Mouse (Mus musculus): ENCODE results near the gene Cdc6. TPM values are rescaled to one million over a fixed set of nuclear protein-coding genes. Genes with fewer than 3 reads are reported as not detected.

Cdc6 gene
- polyA plus RNA-seq, 1 experiment from 2014 or later = 12.3 TPM

GRCm38 (mm10) chr11:98869906-98870305 is 37.7 kb upstream of the Cdc6 start:
- Histone ChIP-seq H3K27ac (no peak overlapping the region), H3K4me3 (replicated peaks; ENCODE audit: low read depth, low read length) (no peak overlapping the region), H3K9me3 (replicated peaks; ENCODE audit: low read length) (no peaks in the 10 kb centered on the region), H3K27me3 (ENCODE audit: insufficient read depth, low read length) (no peaks in the 10 kb centered on the region), H3K4me1 (replicated peaks; ENCODE audit: insufficient read depth, low read length) (no peaks in the 10 kb centered on the region), H3K36me3 (ENCODE audit: insufficient read depth, low read length) (peaks cover 22% of the 10 kb centered on the region; the same call in 1 of the 2 replicates), H3K9ac (ENCODE audit: low read depth, low read length) (no peak overlapping the region), H3K4me2 (ENCODE audit: low read length) (no peak overlapping the region)
- DNase-seq (ENCODE audit: low spot score) (no peak), ATAC-seq (replicated peaks; ENCODE audit: low FRiP score, low read depth) (no peak)
- no peak for TF ChIP-seq CTCF (IDR thresholded peaks at IDR 0.05; ENCODE audit: low read depth)
- 86% methylated on average over 8 of the region's 8 CpGs for WGBS

GRCm38 (mm10) chr11:98870791-98871190 is 36.8 kb upstream of the Cdc6 start:
- Histone ChIP-seq H3K9ac (ENCODE audit: low read depth, low read length) (no peak overlapping the region), H3K36me3 (ENCODE audit: insufficient read depth, low read length) (peaks cover 22% of the 10 kb centered on the region; the same call in 1 of the 2 replicates), H3K9me3 (replicated peaks; ENCODE audit: low read length) (no peaks in the 10 kb centered on the region), H3K4me3 (replicated peaks; ENCODE audit: low read depth, low read length) (no peak overlapping the region), H3K4me1 (replicated peaks; ENCODE audit: insufficient read depth, low read length) (no peaks in the 10 kb centered on the region), H3K27ac (no peak overlapping the region), H3K4me2 (ENCODE audit: low read length) (no peak overlapping the region), H3K27me3 (ENCODE audit: insufficient read depth, low read length) (no peaks in the 10 kb centered on the region)
- no peak for ATAC-seq (replicated peaks; ENCODE audit: low FRiP score, low read depth)
- WGBS = 74% methylated on average over 5 of the region's 5 CpGs
- no peak for TF ChIP-seq CTCF (IDR thresholded peaks at IDR 0.05; ENCODE audit: low read depth)
- DNase-seq (ENCODE audit: low spot score) = no peak

GRCm38 (mm10) chr11:98871416-98871815 is 36.2 kb upstream of the Cdc6 start:
- WGBS = 77% methylated on average over 4 of the region's 4 CpGs
- TF ChIP-seq CTCF (IDR thresholded peaks at IDR 0.05; ENCODE audit: low read depth) = no peak
- H3K4me1 ChIP-seq (replicated peaks; ENCODE audit: insufficient read depth, low read length) = no peaks in the 10 kb centered on the region
- ATAC-seq (replicated peaks; ENCODE audit: low FRiP score, low read depth) (no peak), DNase-seq (ENCODE audit: low spot score) (no peak)
- no peak overlapping the region for H3K27ac ChIP-seq
- no peak overlapping the region for H3K4me2 ChIP-seq (ENCODE audit: low read length)
- H3K27me3 ChIP-seq (ENCODE audit: insufficient read depth, low read length) = no peaks in the 10 kb centered on the region
- H3K36me3 ChIP-seq (ENCODE audit: insufficient read depth, low read length) = peaks cover 22% of the 10 kb centered on the region; the same call in 1 of the 2 replicates
- H3K9ac ChIP-seq (ENCODE audit: low read depth, low read length) = no peak overlapping the region
- H3K4me3 ChIP-seq (replicated peaks; ENCODE audit: low read depth, low read length) = no peak overlapping the region
- H3K9me3 ChIP-seq (replicated peaks; ENCODE audit: low read length) = no peaks in the 10 kb centered on the region

GRCm38 (mm10) chr11:98872040-98872439 is 35.6 kb upstream of the Cdc6 start:
- H3K36me3 ChIP-seq (ENCODE audit: insufficient read depth, low read length) = peaks cover 22% of the 10 kb centered on the region; the same call in 1 of the 2 replicates
- no peak overlapping the region for H3K9ac ChIP-seq (ENCODE audit: low read depth, low read length)
- no peak for ATAC-seq (replicated peaks; ENCODE audit: low FRiP score, low read depth)
- DNase-seq (ENCODE audit: low spot score) = no peak
- H3K9me3 ChIP-seq (replicated peaks; ENCODE audit: low read length) = no peaks in the 10 kb centered on the region
- H3K4me1 ChIP-seq (replicated peaks; ENCODE audit: insufficient read depth, low read length) = no peaks in the 10 kb centered on the region
- H3K4me2 ChIP-seq (ENCODE audit: low read length) = no peak overlapping the region
- no peak overlapping the region for H3K4me3 ChIP-seq (replicated peaks; ENCODE audit: low read depth, low read length)
- 79% methylated on average over 4 of the region's 4 CpGs for WGBS
- TF ChIP-seq CTCF (IDR thresholded peaks at IDR 0.05; ENCODE audit: low read depth) = no peak
- no peaks in the 10 kb centered on the region for H3K27me3 ChIP-seq (ENCODE audit: insufficient read depth, low read length)
- H3K27ac ChIP-seq = no peak overlapping the region

- Histone ChIP-seq H3K36me3 (ENCODE audit: insufficient read depth, low read length) (peaks cover 10% of the 10 kb centered on the region; the same call in 1 of the 2 replicates), H3K27ac (no peak overlapping the region), H3K27me3 (ENCODE audit: insufficient read depth, low read length) (no peaks in the 10 kb centered on the region), H3K9ac (ENCODE audit: low read depth, low read length) (no peak overlapping the region), H3K4me2 (ENCODE audit: low read length) (no peak overlapping the region), H3K9me3 (replicated peaks; ENCODE audit: low read length) (no peaks in the 10 kb centered on the region), H3K4me3 (replicated peaks; ENCODE audit: low read depth, low read length) (no peak overlapping the region), H3K4me1 (replicated peaks; ENCODE audit: insufficient read depth, low read length) (0 out of 2 replicates have a peak, but pooled peaks cover 5% of the 10 kb centered on the region)
- no peak for DNase-seq (ENCODE audit: low spot score)
- TF ChIP-seq CTCF (IDR thresholded peaks at IDR 0.05; ENCODE audit: low read depth) = no peak
- no peak for ATAC-seq (replicated peaks; ENCODE audit: low FRiP score, low read depth)
- 88% methylated on average over 9 of the region's 9 CpGs for WGBS
These were observed 33.7 kb upstream of the Cdc6 start for GRCm38 (mm10) chr11:98873900-98874299.

- no peak overlapping the region for H3K4me3 ChIP-seq (replicated peaks; ENCODE audit: low read depth, low read length)
- H3K36me3 ChIP-seq (ENCODE audit: insufficient read depth, low read length) = 0 out of 2 replicates have a peak, but pooled peaks cover 2% of the 10 kb centered on the region
- DNase-seq (ENCODE audit: low spot score) = no peak
- H3K27ac ChIP-seq = peak overlapping the region; percentile 44; the same call in 1 of the 2 replicates
- WGBS = 50% methylated on average over 9 of the region's 9 CpGs
- H3K9me3 ChIP-seq (replicated peaks; ENCODE audit: low read length) = no peaks in the 10 kb centered on the region
- H3K4me1 ChIP-seq (replicated peaks; ENCODE audit: insufficient read depth, low read length) = 0 out of 2 replicates have a peak, but pooled peaks cover 5% of the 10 kb centered on the region
- TF ChIP-seq CTCF (IDR thresholded peaks at IDR 0.05; ENCODE audit: low read depth) = no peak
- no peak overlapping the region for H3K9ac ChIP-seq (ENCODE audit: low read depth, low read length)
- no peak for ATAC-seq (replicated peaks; ENCODE audit: low FRiP score, low read depth)
- no peaks in the 10 kb centered on the region for H3K27me3 ChIP-seq (ENCODE audit: insufficient read depth, low read length)
- H3K4me2 ChIP-seq (ENCODE audit: low read length) = no peak overlapping the region
These were observed 30.6 kb upstream of the Cdc6 start for GRCm38 (mm10) chr11:98877001-98877400.

GRCm38 (mm10) chr11:98887703-98888102 is 19.9 kb upstream of the Cdc6 start:
- H3K36me3 ChIP-seq (ENCODE audit: insufficient read depth, low read length) = peaks cover 49% of the 10 kb centered on the region

More at GRCm38 (mm10) chr11:98887703-98888102, 19.9 kb upstream of the Cdc6 start:
- ATAC-seq (replicated peaks; ENCODE audit: low FRiP score, low read depth) = no peak
- Histone ChIP-seq H3K4me3 (replicated peaks; ENCODE audit: low read depth, low read length) (no peak overlapping the region), H3K9me3 (replicated peaks; ENCODE audit: low read length) (no peaks in the 10 kb centered on the region), H3K4me2 (ENCODE audit: low read length) (no peak overlapping the region), H3K4me1 (replicated peaks; ENCODE audit: insufficient read depth, low read length) (no peaks in the 10 kb centered on the region), H3K27ac (no peak overlapping the region), H3K27me3 (ENCODE audit: insufficient read depth, low read length) (no peaks in the 10 kb centered on the region), H3K9ac (ENCODE audit: low read depth, low read length) (no peak overlapping the region)
- TF ChIP-seq CTCF (IDR thresholded peaks at IDR 0.05; ENCODE audit: low read depth) = no peak
- 98% methylated on average over 3 of the region's 3 CpGs for whole genome bisulfite sequencing
- DNase-seq (ENCODE audit: low spot score) = no peak
